10 mouse cellular contexts compared by ENCODE assay signal in the genomic region with DNA sequence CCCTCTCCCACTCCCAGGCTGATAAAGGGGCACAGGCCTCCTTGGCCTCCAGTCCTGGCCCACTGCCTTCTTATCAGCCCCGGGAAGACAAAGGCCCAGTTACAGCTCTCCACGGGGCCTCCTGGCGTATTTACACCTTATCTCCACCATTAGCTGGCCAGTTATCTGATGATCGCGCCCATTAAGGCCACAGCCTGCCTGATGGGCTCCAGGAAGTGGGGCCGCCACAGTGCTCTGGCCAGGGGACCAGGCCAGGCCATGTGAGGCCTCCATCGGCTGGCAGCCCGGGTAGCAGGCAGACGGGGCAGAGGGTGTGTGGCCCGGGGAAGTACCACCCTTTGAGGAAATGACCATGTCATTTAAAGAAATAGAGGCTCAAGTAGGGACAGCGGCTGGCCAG. TPM values are rescaled to one million over a fixed set of nuclear protein-coding genes. Genes with fewer than 3 reads are reported as not detected.
DNase-seq lines count a peak whose midpoint lies in the region; ATAC-seq and TF ChIP-seq lines count a peak whose summit lies in the region.
"Had no signal": no experiment of that assay in that cellular context is flagged by ENCODE, and none has a peak within 500 bp of the region (broad histone marks: within the 10 kb centered on the region; RNA-seq: fewer than 3 reads in every experiment).

No protein-coding gene starts in this region.

- WGBS in hindbrain, embryonic 11.5 days, result 78% methylated on average over 11 of the region's 11 CpGs
- WGBS in hindbrain, postnatal 0 days, result 77% methylated on average over 11 of the region's 11 CpGs
- WGBS in bone marrow, adult 2 months, result 46% methylated on average over 11 of the region's 11 CpGs
- WGBS in intestine, embryonic 16.5 days, result 28% methylated on average over 11 of the region's 11 CpGs
- WGBS in thymus, adult 2 months, result 89% methylated on average over 11 of the region's 11 CpGs

- no peak for TF ChIP-seq POLR2A in bone marrow, adult 2 months (IDR thresholded peaks at IDR 0.05; ENCODE audit: borderline replicate concordance, control insufficient read depth, low read depth, low read length)
- TF ChIP-seq POLR2A in thymus, adult 2 months (IDR thresholded peaks at IDR 0.05; ENCODE audit: control insufficient read depth, extremely low read depth, insufficient read depth, low read length, poor library complexity), result no peak

- H3K36me3 ChIP-seq in hindbrain, embryonic 11.5 days (ENCODE audit: control insufficient read depth, insufficient read depth, low read length), result no peaks in the 10 kb centered on the region
- H3K36me3 ChIP-seq in hindbrain, postnatal 0 days (ENCODE audit: insufficient read depth, low read length), result no peaks in the 10 kb centered on the region
- no peaks in the 10 kb centered on the region for H3K36me3 ChIP-seq in intestine, embryonic 16.5 days (ENCODE audit: control insufficient read depth, insufficient read depth, low read length)
- H3K36me3 ChIP-seq in thymus, adult 2 months (ENCODE audit: control insufficient read depth, insufficient read depth, low read length), result no peaks in the 10 kb centered on the region

- H3K27ac ChIP-seq in hindbrain, embryonic 11.5 days (ENCODE audit: low read depth, low read length), result peak overlapping the region; percentile 39; the same call in 1 of the 2 replicates
- H3K27ac ChIP-seq in hindbrain, postnatal 0 days, result no peak overlapping the region
- H3K27ac ChIP-seq in bone marrow, adult 2 months (ENCODE audit: control insufficient read depth, insufficient read depth, low read depth, low read length, poor library complexity), result peak overlapping the region; percentile 81
- H3K27ac ChIP-seq in intestine, embryonic 16.5 days (ENCODE audit: low read length), result peak overlapping the region; percentile 92
- no peak overlapping the region for H3K27ac ChIP-seq in thymus, adult 2 months (ENCODE audit: control insufficient read depth, insufficient read depth, low read length)
- H3K27ac ChIP-seq: hindbrain, embryonic 14.5 days had no signal

- 0 out of 2 replicates have a peak, but pooled peaks cover 4% of the 10 kb centered on the region for H3K4me1 ChIP-seq in hindbrain, embryonic 11.5 days (replicated peaks; ENCODE audit: control insufficient read depth, insufficient read depth, low read length)
- H3K4me1 ChIP-seq in hindbrain, postnatal 0 days (ENCODE audit: insufficient read depth, low read length), result peaks cover 8% of the 10 kb centered on the region; the same call in 1 of the 2 replicates
- peaks cover 14% of the 10 kb centered on the region for H3K4me1 ChIP-seq in bone marrow, adult 2 months (ENCODE audit: control insufficient read depth, insufficient read depth, low read length)
- H3K4me1 ChIP-seq in intestine, embryonic 16.5 days (ENCODE audit: control insufficient read depth, insufficient read depth, low read length), result peaks cover 80% of the 10 kb centered on the region
- H3K4me1 ChIP-seq in thymus, adult 2 months (replicated peaks; ENCODE audit: control insufficient read depth, insufficient read depth, low read length), result peaks cover 29% of the 10 kb centered on the region

- H3K9me3 ChIP-seq in hindbrain, embryonic 11.5 days (ENCODE audit: control insufficient read depth, low read length), result no peaks in the 10 kb centered on the region
- no peaks in the 10 kb centered on the region for H3K9me3 ChIP-seq in hindbrain, postnatal 0 days (ENCODE audit: low read length)
- no peaks in the 10 kb centered on the region for H3K9me3 ChIP-seq in intestine, embryonic 16.5 days (ENCODE audit: control insufficient read depth, low read length)

- H3K27me3 ChIP-seq in hindbrain, embryonic 11.5 days (ENCODE audit: control insufficient read depth, insufficient read depth, low read length), result no peaks in the 10 kb centered on the region; the same call in 1 of the 2 replicates
- no peaks in the 10 kb centered on the region for H3K27me3 ChIP-seq in hindbrain, postnatal 0 days (ENCODE audit: insufficient read depth, low read length)
- no peaks in the 10 kb centered on the region for H3K27me3 ChIP-seq in intestine, embryonic 16.5 days (replicated peaks; ENCODE audit: control insufficient read depth, insufficient read depth, low read length)
- no peaks in the 10 kb centered on the region for H3K27me3 ChIP-seq in thymus, adult 2 months (ENCODE audit: control insufficient read depth, insufficient read depth, low read length)

- no peak for DNase-seq in hindbrain, embryonic 11.5 days (ENCODE audit: low spot score)
- DNase-seq in hindbrain, postnatal 0 days (ENCODE audit: low spot score), result no peak
- no peak for DNase-seq in thymus, adult 2 months
- no peak for DNase-seq in gastrocnemius, postnatal 25 days
- no peak for DNase-seq in kidney, postnatal 25 days

- H3K9ac ChIP-seq in hindbrain, embryonic 11.5 days (ENCODE audit: low read depth, low read length), result no peak overlapping the region
- no peak overlapping the region for H3K9ac ChIP-seq in hindbrain, postnatal 0 days (replicated peaks; ENCODE audit: low read length)
- peak overlapping the region; percentile 56 for H3K9ac ChIP-seq in intestine, embryonic 16.5 days (ENCODE audit: low read depth, low read length)
- H3K9ac ChIP-seq: hindbrain, embryonic 14.5 days had no signal

- no peak for ATAC-seq in hindbrain, embryonic 11.5 days (ENCODE audit: low FRiP score)
- no peak for ATAC-seq in hindbrain, postnatal 0 days
- ATAC-seq in intestine, embryonic 16.5 days, result peak; percentile 39
- ATAC-seq in megakaryocyte progenitor cell, adult 5-6 weeks (replicated peaks; ENCODE audit: poor library complexity), result 0 out of 2 replicates have a peak, but pooled peaks have one; percentile 2

- H3K4me3 ChIP-seq in hindbrain, embryonic 11.5 days (ENCODE audit: low read depth, low read length), result no peak overlapping the region
- no peak overlapping the region for H3K4me3 ChIP-seq in hindbrain, postnatal 0 days (ENCODE audit: low read length)
- H3K4me3 ChIP-seq in bone marrow, adult 2 months (replicated peaks; ENCODE audit: control insufficient read depth, low read depth, low read length), result no peak overlapping the region
- no peak overlapping the region for H3K4me3 ChIP-seq in intestine, embryonic 16.5 days (ENCODE audit: low read length)
- H3K4me3 ChIP-seq in thymus, adult 2 months (ENCODE audit: control insufficient read depth, insufficient read depth, low read length), result no peak overlapping the region

- H3K4me2 ChIP-seq in hindbrain, embryonic 11.5 days (replicated peaks; ENCODE audit: low read depth, low read length), result no peak overlapping the region
- no peak overlapping the region for H3K4me2 ChIP-seq in hindbrain, postnatal 0 days (ENCODE audit: low read depth, low read length)
- H3K4me2 ChIP-seq in intestine, embryonic 16.5 days (ENCODE audit: low read depth, low read length), result peak overlapping the region; percentile 37; the same call in 1 of the 2 replicates
- H3K4me2 ChIP-seq: hindbrain, embryonic 14.5 days had no signal

- TF ChIP-seq CTCF in hindbrain, postnatal 0 days (IDR thresholded peaks at IDR 0.05; ENCODE audit: low read depth), result no peak
- no peak for TF ChIP-seq CTCF in bone marrow, adult 2 months (IDR thresholded peaks at IDR 0.05; ENCODE audit: control insufficient read depth, insufficient read depth, low read length)
- TF ChIP-seq CTCF in thymus, adult 2 months (IDR thresholded peaks at IDR 0.05; ENCODE audit: borderline replicate concordance, control insufficient read depth, extremely low read depth, insufficient read depth, low read length, poor library complexity), result no peak

RNA-seq across cellular contexts. Expression of gene Trhr2, which starts 37.8 kb away (rescaled TPM):
- 0.11 and 0.25 TPM in 2 replicates for polyA plus RNA-seq in hindbrain, embryonic 11.5 days (2014; fragmentation: Nextera tagmentation; extraction: Ambion mirVana)
- 2.0 and 3.2 TPM in 2 replicates for total RNA-seq in hindbrain, postnatal 0 days (2014; rRNA removed)
- 0.45 and 0.57 TPM in 2 replicates for polyA plus RNA-seq in hindbrain, postnatal 0 days (2015; fragmentation: Nextera tagmentation; extraction: Ambion mirVana)
- not detected in 2 replicates for polyA plus RNA-seq in bone marrow, adult 2 months (2011; ENCODE audit: insufficient read depth, insufficient read length, low replicate concordance, missing spikeins)
- not detected in 2 replicates for polyA plus RNA-seq in intestine, embryonic 16.5 days (2015; fragmentation: Nextera tagmentation; extraction: Ambion mirVana)
- not detected in 2 replicates for total RNA-seq in megakaryocyte progenitor cell, adult 5-6 weeks (2015)
- not detected in 2 replicates for total RNA-seq in megakaryocyte progenitor cell, adult 5-6 weeks (2017)
- 0.35 and 0.51 TPM in 2 replicates for polyA plus RNA-seq in thymus, adult 2 months (2012; rRNA removed)
- total RNA-seq in gastrocnemius, postnatal 25 days (2021), result not detected
- total RNA-seq: adrenal gland, postnatal 4 days had no signal
- polyA plus RNA-seq: hindbrain, embryonic 14.5 days had no signal

RNA-seq across cellular contexts. Expression of gene Zfpm1, which starts 40.9 kb away (rescaled TPM):
- 1.6 and 1.9 TPM in 2 replicates for polyA plus RNA-seq in hindbrain, embryonic 11.5 days (2014; fragmentation: Nextera tagmentation; extraction: Ambion mirVana)
- 28.0 and 37.6 TPM in 2 replicates for total RNA-seq in hindbrain, postnatal 0 days (2014; rRNA removed)
- 1.5 and 2.0 TPM in 2 replicates for polyA plus RNA-seq in hindbrain, postnatal 0 days (2015; fragmentation: Nextera tagmentation; extraction: Ambion mirVana)
- polyA plus RNA-seq in bone marrow, adult 2 months (2011; ENCODE audit: insufficient read depth, insufficient read length, low replicate concordance, missing spikeins), result 125 and 324 TPM in 2 replicates
- polyA plus RNA-seq in intestine, embryonic 16.5 days (2015; fragmentation: Nextera tagmentation; extraction: Ambion mirVana), result 2.6 and 2.7 TPM in 2 replicates
- 12.2 and 21.6 TPM in 2 replicates for total RNA-seq in megakaryocyte progenitor cell, adult 5-6 weeks (2015)
- total RNA-seq in megakaryocyte progenitor cell, adult 5-6 weeks (2017), result 9.9 and 20.3 TPM in 2 replicates
- 100 and 134 TPM in 2 replicates for polyA plus RNA-seq in thymus, adult 2 months (2012; rRNA removed)
- total RNA-seq in gastrocnemius, postnatal 25 days (2021), result 1 to 10 TPM; 8.5 to 8.8 TPM

RNA-seq across cellular contexts. Expression of gene Zc3h18, which starts 53.6 kb away (rescaled TPM):
- 38.4 and 38.6 TPM in 2 replicates for polyA plus RNA-seq in hindbrain, embryonic 11.5 days (2014; fragmentation: Nextera tagmentation; extraction: Ambion mirVana)
- 24.4 and 25.6 TPM in 2 replicates for total RNA-seq in hindbrain, postnatal 0 days (2014; rRNA removed)
- polyA plus RNA-seq in hindbrain, postnatal 0 days (2015; fragmentation: Nextera tagmentation; extraction: Ambion mirVana), result 25.2 and 25.3 TPM in 2 replicates
- 38.3 and 50.7 TPM in 2 replicates for polyA plus RNA-seq in bone marrow, adult 2 months (2011; ENCODE audit: insufficient read depth, insufficient read length, low replicate concordance, missing spikeins)
- 40.5 and 43.1 TPM in 2 replicates for polyA plus RNA-seq in intestine, embryonic 16.5 days (2015; fragmentation: Nextera tagmentation; extraction: Ambion mirVana)
- total RNA-seq in megakaryocyte progenitor cell, adult 5-6 weeks (2015), result 26.1 and 27.2 TPM in 2 replicates
- 55.6 and 67.3 TPM in 2 replicates for total RNA-seq in megakaryocyte progenitor cell, adult 5-6 weeks (2017)
- polyA plus RNA-seq in thymus, adult 2 months (2012; rRNA removed), result 66.3 and 69.8 TPM in 2 replicates
- 10 to 100 TPM; 18.1 to 21.0 TPM for total RNA-seq in gastrocnemius, postnatal 25 days (2021)

Comparison
In these comparisons a context has a peak if more than half of its experiments do, and no peak if none do; other contexts are left out.
1. H3K27ac ChIP-seq: peak in hindbrain, embryonic 11.5 days (single experiment), bone marrow, adult 2 months (single experiment) and intestine, embryonic 16.5 days (single experiment); none in hindbrain, postnatal 0 days (single experiment) and thymus, adult 2 months (single experiment).
2. ATAC-seq: peak in intestine, embryonic 16.5 days (single experiment) and megakaryocyte progenitor cell, adult 5-6 weeks (single experiment); none in hindbrain, embryonic 11.5 days (single experiment) and hindbrain, postnatal 0 days (single experiment).
3. RNA of gene Zfpm1, which starts 40.9 kb away (polyA plus RNA-seq): 125 to 324 TPM in bone marrow, adult 2 months and 100 to 134 TPM in thymus, adult 2 months; 2.6 to 2.7 TPM in intestine, embryonic 16.5 days, 1.6 to 1.9 TPM in hindbrain, embryonic 11.5 days and 1.5 to 2.0 TPM in hindbrain, postnatal 0 days; every median in the first group is over 10 times any median in the second.